Mouse (Mus musculus): ENCODE data around the gene Cog6. TPM values are rescaled to one million over a fixed set of nuclear protein-coding genes. Genes with fewer than 3 reads are reported as not detected.
"Not testable (repeated sequence)": the region's sequence is repeated elsewhere in the genome, so short reads cannot be mapped to it uniquely, and the experiment has no call there.

The Cog6 gene
- total RNA-seq, 1 experiment from 2014 or later, result 27.0 TPM

DNA sequence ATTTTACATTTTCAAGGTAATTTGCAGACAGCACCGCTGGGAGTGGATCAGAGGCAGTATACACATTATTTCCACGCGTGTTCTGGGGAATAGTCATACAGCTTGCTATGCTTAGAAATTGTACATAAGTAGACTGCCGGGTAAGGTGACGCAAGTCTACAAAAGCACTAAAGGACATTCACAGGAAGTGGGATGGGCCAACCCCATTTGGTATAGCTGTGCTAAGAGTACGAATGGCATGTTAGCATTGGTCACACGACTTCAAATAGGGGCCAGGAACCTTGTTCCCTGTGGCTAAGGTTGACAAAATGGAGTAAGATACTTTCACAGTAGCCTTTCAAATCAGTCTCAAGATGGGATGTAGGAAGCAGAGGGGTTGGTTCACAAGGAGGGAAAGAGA is 19.9 kb upstream of the Cog6 start:
- no peak for ATAC-seq (ENCODE audit: extremely low read depth, insufficient number of reproducible peaks, low FRiP score, poor library complexity, severe bottlenecking)

DNA sequence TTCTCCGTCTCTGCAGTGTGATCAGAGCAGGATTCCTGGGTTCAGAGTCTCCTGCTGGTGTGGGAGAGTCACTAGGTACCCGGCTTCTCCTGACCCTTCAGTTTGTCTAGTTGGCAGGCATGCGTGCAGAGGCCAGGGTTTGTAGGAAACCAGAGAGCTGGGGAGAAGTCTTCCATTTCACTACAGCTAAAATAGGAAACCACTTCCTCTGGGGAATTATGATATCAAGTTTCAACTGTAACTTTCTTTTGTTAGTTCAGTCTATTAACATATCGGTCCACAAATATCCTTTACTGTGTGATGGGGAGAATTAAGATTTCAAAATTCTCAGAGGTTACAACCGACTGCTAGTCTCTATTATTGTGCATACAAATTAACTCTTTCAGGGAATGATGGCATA is 19.0 kb upstream of the Cog6 start:
- no peak for ATAC-seq (ENCODE audit: extremely low read depth, insufficient number of reproducible peaks, low FRiP score, poor library complexity, severe bottlenecking)

DNA sequence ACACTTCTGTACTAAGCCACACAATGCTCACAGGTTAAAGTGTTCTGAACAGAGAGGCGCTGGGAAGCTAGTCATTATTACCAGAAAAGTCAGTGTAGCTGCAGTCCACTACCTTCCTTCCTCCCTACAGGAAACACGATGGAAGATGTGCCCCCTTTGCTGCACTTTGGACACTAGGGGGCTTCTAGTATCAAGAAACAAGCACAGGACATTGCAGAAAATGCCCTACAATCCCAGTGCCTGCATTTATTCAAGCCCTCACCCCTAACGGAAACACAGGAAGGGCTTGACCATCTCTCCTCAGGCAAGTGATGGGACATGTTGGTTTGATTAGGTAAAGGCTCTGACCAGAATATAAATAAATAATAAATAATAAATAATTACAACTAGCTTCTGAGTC is 16.4 kb upstream of the Cog6 start:
- ATAC-seq (ENCODE audit: extremely low read depth, insufficient number of reproducible peaks, low FRiP score, poor library complexity, severe bottlenecking), result no peak

DNA sequence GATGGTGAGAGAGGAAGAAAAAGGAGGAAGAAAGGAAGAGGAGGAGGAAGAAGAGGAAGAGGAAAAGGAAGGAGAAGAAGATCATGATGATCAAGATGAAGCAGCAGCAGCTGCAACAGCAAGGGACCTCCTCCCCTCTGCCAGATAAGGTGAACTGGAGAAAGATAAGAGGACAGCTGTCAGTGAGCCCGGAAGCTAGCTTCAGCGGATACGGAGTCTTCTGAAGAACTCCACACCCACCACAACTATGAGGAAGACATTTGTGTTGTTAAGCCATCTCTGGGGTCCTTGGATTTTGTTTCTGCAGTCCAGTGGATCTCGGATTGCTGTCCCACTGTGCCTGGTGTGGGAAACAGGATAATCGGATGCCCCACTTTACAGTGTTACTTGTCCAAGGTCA is 15.4 kb upstream of the Cog6 start:
- no peak for ATAC-seq (ENCODE audit: extremely low read depth, insufficient number of reproducible peaks, low FRiP score, poor library complexity, severe bottlenecking)

DNA sequence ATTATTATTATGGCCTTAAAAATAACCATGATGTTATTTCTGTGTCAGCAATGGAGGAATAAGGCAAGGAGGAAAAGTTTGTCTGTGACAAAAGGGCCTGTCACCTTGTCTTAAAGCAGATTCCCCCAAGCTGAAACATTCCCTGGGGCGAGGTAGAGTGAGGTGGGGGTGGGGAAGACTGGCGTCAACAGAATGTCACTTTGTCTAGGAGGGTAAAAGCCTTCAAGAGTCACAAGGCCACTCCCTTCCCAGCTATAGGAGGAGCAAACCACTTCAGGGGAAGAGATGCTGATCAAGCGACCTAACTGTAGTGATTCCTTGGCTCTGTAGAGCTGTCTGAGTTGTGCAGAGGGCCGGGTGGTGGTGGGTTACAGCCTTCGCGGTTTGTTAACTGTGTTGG is 14.5 kb upstream of the Cog6 start:
- ATAC-seq (ENCODE audit: extremely low read depth, insufficient number of reproducible peaks, low FRiP score, poor library complexity, severe bottlenecking), result no peak

DNA sequence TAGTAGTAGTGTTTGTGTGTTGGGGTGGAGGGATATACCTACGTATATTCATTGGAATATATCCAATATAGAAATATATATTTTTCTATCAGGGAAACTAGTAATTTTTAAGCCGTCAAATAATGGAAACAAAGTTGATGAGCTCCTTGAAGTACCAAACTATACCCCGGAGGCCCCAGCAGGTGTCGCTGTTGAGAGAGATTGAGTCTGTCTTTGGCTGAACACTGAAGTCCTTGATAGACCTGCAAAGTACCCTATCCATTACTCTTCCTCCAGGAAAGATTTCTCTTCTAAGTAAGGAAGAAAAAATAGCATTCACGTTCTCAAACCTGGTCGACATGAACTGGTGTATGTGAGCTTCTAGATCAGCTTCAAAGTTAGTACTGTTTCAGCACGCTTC is 12.0 kb upstream of the Cog6 start:
- ATAC-seq (ENCODE audit: extremely low read depth, insufficient number of reproducible peaks, low FRiP score, poor library complexity, severe bottlenecking), result peak; percentile 61; the same call in 1 of the 2 replicates

DNA sequence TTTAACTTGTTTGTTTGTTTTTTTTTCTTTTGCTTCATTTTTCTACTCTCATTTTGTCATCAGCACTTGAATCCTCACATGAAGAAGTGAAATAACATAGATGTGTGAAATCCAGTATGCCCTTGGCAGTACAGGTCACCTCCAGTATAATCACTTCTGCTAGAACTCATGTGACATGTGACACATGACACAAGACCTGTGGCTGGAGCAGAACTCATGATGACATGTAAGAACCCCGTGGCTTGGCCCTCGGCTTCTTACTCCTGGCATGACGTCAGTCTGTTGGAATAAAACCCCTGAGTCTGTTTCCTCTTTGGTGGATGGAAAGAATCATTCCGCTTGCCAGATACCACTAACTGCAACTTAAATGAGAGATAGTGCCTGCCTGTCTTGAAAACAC is 10.3 kb upstream of the Cog6 start:
- no peak for ATAC-seq (ENCODE audit: extremely low read depth, insufficient number of reproducible peaks, low FRiP score, poor library complexity, severe bottlenecking)

DNA sequence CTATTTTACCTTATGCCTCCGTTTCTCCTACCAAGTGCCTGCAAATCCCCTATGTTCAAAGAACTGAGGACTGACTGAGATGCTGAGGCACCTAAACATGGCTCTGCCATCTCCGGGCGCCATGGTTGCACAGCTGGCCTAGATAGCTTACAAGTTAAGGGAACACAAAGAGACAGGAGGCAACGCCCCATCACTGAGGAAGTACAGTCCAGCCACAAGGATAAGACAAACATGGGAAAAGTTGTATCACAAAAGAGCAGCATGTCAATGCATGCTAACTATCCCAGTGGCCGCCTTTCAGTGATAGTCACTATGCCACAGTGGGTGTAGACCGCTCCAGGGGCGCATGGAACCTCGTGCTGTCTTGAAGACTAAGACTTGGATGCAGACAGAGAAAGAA is 9.6 kb downstream of the Cog6 start:
- ATAC-seq (ENCODE audit: extremely low read depth, insufficient number of reproducible peaks, low FRiP score, poor library complexity, severe bottlenecking), result no peak

DNA sequence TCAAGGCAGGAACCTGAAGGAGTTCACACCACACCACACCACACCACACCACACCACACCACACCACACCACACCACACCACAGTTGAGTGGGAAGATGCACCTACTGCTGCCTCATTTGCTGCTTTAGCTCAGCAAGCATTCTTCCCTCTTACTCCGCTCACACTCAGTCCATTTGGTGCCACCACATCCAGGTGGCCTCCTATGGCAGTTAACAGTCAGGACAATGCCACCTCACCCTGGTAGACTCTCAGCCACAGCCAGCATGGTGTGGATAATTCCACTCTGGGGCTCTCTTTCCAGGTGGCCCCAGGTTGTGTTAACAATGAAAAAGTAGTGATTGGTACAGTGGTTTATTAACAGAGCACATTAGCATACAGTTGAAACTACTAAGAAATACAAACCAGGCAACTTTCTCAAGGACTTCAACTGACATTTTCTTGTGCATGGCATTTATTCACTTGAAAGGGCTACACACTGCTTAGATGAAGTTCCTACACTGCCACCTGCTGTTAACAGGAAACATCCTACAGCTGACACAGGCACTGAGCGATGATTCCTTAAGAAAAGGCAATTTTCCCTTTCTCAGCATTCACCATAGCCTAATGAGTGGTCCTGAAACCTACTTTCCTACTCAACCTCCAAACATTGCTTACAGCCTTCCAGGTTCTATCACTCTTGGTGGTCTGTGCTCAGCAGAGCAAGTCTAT is 12.5 kb downstream of the Cog6 start:
- 0 out of 2 replicates have a peak, but pooled peaks have one; percentile 23 for ATAC-seq (ENCODE audit: extremely low read depth, insufficient number of reproducible peaks, low FRiP score, poor library complexity, severe bottlenecking)

DNA sequence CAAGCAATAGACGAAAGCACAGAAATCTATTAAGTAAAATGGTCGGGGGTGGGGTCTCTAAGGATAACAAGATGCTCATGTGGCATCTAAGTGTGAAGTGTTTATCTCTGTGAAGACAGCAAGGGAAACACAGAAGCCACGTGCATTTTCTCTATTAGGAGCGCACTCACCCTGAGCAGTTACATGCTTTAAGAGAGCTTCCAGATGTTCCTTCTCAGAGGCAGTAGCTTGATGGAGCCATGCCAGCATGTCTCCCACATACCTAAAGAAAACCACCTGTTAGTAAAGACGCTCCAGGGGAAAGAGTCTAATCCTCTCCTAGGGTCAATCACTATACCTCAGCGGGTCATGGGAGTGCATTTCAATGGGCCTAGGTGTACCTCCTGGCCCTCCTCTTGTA is 15.0 kb downstream of the Cog6 start:
- ATAC-seq (ENCODE audit: extremely low read depth, insufficient number of reproducible peaks, low FRiP score, poor library complexity, severe bottlenecking), result no peak

DNA sequence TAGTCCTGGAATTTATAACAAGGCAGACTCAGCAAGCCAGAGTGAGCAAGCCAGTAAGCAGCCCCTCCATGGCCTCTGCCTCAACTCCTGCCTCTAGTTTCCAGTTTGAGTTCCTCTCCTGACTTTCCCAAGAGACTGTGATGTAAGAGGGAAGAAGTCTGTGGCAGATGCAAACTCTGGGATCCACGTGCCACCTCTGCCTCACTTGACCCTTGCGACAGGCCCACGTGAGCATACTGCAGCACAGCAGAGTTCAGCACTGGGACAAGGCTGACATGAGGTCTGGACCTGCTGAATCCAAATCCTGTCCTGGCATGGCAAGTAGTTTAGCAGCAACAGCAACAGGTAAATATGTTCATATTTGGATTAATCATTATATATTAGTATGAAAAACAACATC is 17.0 kb downstream of the Cog6 start:
- no peak for ATAC-seq (ENCODE audit: extremely low read depth, insufficient number of reproducible peaks, low FRiP score, poor library complexity, severe bottlenecking)

DNA sequence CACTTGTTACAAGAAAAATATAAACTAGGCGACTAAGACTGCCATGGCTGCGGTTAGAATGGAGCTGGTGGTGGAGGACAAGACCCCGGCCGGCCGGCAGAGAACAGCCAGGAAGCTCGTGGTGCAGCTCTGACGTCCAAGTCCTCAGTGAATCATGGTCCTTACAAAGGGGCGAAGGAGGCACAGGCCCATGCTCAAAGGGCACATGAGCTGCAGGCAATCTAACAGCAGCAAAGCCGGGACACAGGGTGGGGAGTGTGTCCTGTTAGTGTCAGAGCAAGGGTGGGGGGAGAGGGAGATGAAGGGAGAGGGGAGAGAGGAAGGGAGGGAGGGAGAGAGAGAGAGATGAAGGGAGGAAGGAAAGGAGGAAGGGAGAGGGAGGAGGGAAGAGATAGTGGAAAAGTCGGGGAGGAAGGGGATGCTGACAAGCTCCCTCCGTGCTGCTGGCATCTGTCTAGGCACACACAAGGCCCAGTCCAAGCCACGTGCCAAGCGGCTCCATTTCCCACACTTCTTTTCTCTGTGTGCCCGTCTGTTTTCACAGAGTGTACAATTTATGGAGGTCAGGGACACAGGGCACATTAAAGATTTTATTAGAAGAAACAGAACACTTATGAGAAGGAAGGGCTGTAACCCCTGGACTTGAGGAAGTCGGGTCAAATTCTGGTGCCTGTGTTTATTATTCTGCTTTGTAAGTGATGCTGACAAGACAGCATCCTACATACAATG is 17.9 kb downstream of the Cog6 start:
- no peak for ATAC-seq (ENCODE audit: extremely low read depth, insufficient number of reproducible peaks, low FRiP score, poor library complexity, severe bottlenecking)

DNA sequence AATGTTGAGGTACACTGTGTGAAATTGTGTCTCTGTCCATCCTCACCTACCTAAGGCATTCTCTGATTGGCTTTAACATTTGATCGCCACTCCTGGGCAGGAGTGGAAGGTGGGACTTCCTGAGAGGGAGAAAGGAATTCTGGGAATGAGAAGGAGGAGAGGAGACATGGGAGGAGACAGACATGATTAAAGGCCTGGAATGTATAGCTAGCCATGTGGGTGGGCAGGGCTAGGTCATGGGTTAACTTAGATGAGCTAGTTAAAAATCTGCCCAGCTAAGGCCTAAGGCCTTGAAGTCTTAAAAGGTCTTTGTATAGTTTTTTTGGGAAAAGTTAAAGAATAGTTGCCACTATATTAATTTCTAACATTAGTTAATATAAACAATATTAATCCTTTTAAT is 19.7 kb downstream of the Cog6 start:
- no peak for ATAC-seq (ENCODE audit: extremely low read depth, insufficient number of reproducible peaks, low FRiP score, poor library complexity, severe bottlenecking)

DNA sequence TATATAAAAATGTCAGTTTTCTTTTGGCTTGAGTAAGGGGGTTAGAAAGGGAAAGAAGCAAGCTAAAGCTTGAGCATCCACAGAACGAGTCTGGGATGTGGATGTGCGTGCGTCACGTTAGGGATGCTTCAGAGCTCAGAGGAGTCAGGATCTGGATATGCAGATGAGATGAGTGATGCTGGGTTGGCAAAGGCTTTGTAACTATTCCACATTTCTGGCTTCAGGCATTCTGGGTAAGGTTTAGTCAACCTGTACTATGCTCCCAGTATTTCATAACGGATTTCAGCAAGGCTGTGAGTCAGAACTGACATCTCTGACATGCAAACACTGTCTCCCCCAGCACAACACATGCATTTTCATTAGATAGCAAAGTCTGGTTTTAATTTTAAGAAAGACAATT is 20.4 kb downstream of the Cog6 start:
- ATAC-seq (ENCODE audit: extremely low read depth, insufficient number of reproducible peaks, low FRiP score, poor library complexity, severe bottlenecking), result no peak

DNA sequence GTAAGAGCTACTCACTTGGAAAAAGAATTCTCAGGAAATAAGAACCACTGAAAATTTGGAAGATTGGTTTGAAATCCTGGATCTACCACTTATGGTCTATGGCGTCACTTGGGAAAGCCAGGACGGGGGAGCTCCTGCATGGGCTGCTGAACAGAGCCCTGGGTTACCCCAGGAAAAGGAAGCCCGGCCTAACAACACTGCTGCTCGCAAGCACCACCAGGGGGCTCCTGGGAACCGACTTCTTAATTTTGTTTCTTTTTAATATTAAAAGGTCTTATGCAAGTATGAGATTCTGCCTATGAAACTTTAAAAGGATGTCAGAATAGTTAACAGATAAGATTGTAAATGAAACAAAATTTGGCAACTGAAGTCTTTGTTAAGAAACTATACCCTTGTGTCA is 22.4 kb downstream of the Cog6 start:
- no peak for ATAC-seq (ENCODE audit: extremely low read depth, insufficient number of reproducible peaks, low FRiP score, poor library complexity, severe bottlenecking)

DNA sequence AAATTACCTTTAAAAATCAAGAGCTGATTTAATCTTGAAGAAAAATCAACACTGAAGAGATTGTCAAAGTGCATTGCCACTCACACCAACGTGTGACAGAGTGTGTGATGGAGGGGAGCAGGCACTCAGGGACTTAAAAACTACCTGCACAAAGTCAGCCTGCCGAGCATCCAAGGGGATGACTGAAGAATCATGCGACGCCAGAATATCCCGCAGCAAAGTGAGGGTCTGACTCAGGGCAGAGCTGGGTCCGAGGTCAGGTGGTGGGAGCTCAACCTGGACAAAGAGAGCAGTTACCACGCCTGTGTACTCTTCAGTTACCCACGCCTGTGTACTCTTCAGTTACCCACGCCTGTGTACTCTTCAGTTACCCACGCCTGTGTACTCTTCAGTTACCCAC is 23.7 kb downstream of the Cog6 start:
- ATAC-seq (ENCODE audit: extremely low read depth, insufficient number of reproducible peaks, low FRiP score, poor library complexity, severe bottlenecking), result no peak

DNA sequence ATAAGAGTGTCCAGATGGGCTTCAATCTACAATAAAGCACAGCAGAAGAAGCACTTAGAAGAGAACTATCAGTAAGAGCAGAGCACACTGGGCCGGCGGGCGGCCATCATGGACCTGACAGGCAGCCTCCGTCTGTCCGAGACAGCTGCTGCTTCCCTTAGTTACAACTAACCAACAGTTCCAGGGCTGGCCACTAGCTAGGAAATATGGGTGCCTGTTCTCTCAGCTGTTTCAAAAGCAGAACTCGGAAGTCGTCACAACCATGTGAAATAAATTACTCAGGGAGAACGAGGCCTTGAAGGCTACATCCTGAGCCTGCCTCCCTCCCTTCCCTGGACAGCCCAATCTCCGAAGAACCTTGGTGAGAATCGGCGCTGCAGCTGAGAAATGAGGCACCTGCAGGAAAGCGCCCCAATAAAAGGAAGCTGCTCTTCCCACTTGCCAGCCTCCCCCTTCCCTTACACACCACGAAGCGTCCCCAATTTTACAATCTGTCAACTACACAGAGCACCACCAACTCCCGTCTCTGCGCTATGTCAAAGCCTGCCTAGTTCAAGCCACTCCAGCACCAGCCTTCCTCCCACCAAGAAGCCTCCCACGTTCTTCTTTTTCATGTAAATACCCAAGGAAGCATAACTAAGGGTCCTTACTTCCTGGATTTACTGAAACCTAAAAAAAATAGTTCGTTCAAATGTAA is 26.8 kb downstream of the Cog6 start:
- ATAC-seq (ENCODE audit: extremely low read depth, insufficient number of reproducible peaks, low FRiP score, poor library complexity, severe bottlenecking), result peak; percentile 57

DNA sequence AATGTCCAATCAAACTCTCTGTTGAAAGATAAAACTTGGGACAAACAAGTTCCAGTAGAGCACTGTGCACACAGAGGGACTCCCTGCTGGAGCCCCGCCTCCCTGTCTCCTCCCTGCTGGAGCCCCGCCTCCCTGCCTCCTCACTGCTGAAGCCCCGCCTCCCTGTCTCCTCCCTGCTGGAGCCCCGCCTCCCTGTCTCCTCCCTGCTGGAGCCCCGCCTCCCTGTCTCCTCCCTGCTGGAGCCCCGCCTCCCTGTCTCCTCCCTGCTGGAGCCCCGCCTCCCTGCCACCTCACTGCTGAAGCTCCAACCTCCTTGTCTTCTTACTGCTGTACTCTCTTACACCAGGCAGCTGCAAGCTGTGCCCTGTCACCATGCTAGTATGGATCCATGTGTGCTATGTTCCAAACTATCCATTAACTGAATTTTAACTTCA is 31.5 kb downstream of the Cog6 start:
- not testable (repeated sequence) for ATAC-seq (ENCODE audit: extremely low read depth, insufficient number of reproducible peaks, low FRiP score, poor library complexity, severe bottlenecking)

DNA sequence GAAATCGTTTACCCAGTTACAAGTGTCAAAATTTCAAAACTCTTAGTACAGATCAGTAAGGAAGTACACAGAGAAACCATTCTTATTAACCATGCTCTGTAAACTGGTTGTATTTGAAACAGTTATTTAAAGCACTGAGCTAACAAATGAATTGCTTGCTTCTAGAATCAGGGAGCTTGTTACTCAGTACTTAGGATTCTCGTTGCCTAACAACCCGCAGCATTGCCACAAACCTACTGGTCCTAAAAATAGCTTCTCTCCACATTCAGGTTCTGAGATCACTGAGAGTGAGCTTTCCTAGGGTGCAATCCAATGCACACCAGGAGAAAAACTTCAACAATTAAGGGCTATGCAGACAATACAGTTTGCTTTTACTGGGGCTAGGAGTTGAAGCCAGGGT is 33.3 kb downstream of the Cog6 start:
- ATAC-seq (ENCODE audit: extremely low read depth, insufficient number of reproducible peaks, low FRiP score, poor library complexity, severe bottlenecking), result no peak

DNA sequence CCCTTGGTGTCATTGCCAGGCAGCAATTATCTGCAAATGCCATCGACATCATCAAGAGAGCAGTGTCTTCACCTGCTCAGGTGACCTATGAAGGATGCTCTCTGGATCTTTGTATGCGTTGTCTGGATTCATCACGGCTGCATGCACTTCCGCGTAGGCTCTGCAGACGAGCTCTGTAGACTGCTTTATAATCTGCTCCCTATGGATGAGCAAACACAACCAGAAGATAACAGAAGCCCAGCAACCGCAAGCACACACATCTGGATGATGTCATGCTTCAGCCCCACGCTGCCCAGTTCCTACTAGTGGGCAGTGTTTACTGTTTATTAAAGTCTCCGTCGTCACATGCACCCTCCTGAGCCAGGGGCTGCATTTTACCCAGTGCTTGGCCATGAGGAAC is 34.0 kb downstream of the Cog6 start:
- no peak for ATAC-seq (ENCODE audit: extremely low read depth, insufficient number of reproducible peaks, low FRiP score, poor library complexity, severe bottlenecking)
